Mouse (Mus musculus) forebrain, embryonic 12.5 days (tissue): ENCODE data around the gene Caprin2. TPM values are rescaled to one million over a fixed set of nuclear protein-coding genes. Genes with fewer than 3 reads are reported as not detected.

Experiments used
- ATAC-seq: fragments of 200-750 bp; cut with Nextera tagmentation; 2 replicates; pipeline ENCODE4 v1.8.0; 2017; ENCODE audit warnings: moderate TSS enrichment; ENCODE audit not compliant: low FRiP score
- H3K27ac ChIP-seq: fragments of 300-500 bp; sonication (generic); 2 replicates; pipeline ENCODE4 v1.5.1; 2016; ENCODE audit warnings: mild to moderate bottlenecking
- H3K27me3 ChIP-seq: fragments of 300-500 bp; sonication (generic); 2 replicates; pipeline ENCODE4 v1.6.1; 2016; ENCODE audit warnings: mild to moderate bottlenecking
- H3K36me3 ChIP-seq: fragments of 300-500 bp; sonication (generic); replicated peaks from 2 replicates; pipeline ENCODE4 v1.6.1; 2016; ENCODE audit warnings: mild to moderate bottlenecking
- H3K4me1 ChIP-seq: fragments of 300-500 bp; sonication (generic); 2 replicates; pipeline ENCODE4 v1.6.1; 2016
- H3K4me2 ChIP-seq: fragments of 300-500 bp; sonication (generic); 2 replicates; pipeline ENCODE4 v1.6.1; 2016; ENCODE audit warnings: mild to moderate bottlenecking, moderate library complexity
- H3K4me3 ChIP-seq: fragments of 300-500 bp; sonication (generic); replicated peaks from 2 replicates; pipeline ENCODE4 v1.5.1; 2016; ENCODE audit warnings: mild to moderate bottlenecking
- H3K9ac ChIP-seq: fragments of 300-500 bp; sonication (generic); 2 replicates; pipeline ENCODE4 v1.6.1; 2016; ENCODE audit warnings: mild to moderate bottlenecking
- H3K9me3 ChIP-seq: fragments of 300-500 bp; sonication (generic); 2 replicates; pipeline ENCODE4 v1.6.1; 2016
- WGBS: fragments of 180-500 bp; shearing (Covaris S2); methylation state at CpG from one replicate; pipeline ENCODE4 v1.1.7; 2016; 5-methylcytosine and 5-hydroxymethylcytosine counted together
- polyA plus RNA-seq: library from polyadenylated mRNA; unstranded; fragments of >200 nt; fragmentation: Nextera tagmentation; extraction: Ambion mirVana; gene quantifications from 2 replicates; pipeline ENCODE4 v1.2.1, GENCODE M21; 2016

Gene Caprin2
- polyA plus RNA-seq, 1 experiment from 2014 or later, result 22.4 TPM

DNA sequence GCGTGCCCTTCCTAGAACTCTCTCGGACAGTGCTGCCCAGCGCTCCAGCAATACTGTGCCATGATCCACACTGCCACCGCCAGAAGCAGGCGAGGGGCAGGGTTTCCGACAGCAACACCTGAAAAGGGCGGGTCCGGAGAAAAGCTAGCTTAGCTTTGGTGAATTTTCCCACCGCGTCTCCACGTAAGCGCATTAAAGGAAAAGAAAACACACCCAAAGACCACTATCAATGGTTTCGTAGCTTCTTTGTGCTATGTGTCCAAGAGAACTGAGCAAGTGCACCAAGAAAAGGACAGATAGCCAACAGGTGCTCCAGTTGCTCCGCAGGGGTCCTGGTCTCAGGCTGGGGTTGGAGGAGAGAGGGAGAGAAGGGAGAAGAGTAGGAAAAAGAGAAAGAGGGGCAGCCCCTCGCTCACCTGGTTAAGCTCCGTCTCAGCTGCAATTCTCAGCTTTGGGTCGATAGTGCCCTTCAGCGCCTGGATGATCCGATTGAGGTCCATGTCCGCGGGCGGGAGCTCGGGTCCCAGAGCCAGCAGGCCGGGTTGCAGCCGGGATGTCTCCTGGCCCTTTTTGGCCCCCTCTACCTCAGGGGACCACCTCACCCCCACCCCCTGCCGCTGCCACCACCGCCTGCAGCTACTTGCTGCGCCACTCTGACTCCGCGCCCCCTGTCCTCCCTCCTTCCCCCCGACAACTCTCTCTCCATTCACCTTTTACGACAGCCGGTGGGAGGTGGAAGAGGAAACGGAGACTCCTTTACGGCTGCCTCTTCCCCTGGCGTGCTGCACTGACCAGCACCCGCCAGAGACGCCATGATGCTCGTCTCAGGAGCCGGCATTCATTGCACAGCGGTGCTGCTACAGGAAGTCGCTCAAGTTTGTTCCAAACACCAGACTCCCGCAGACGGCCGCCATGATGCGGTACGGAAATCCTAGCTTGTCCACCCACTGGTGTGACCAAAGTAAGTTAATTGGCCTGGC is 65.0 kb downstream of the Caprin2 start, which contains the start of gene Ipo8:
Gene Ipo8 (minus strand): TSS at position 720 of the 980 bp plus-strand sequence.
- no peaks in the 10 kb centered on the region for H3K27me3 ChIP-seq
- peak; percentile 99 for ATAC-seq
- H3K9ac ChIP-seq, result peak within 1 kb of the TSS; percentile 75
- peak within 1 kb of the TSS; percentile 78 for H3K4me3 ChIP-seq
- H3K36me3 ChIP-seq, result no peaks in the 10 kb centered on the region
- H3K4me1 ChIP-seq, result peaks cover 20% of the 10 kb centered on the region
- no peaks in the 10 kb centered on the region for H3K9me3 ChIP-seq
- WGBS, result under 1% methylated on average over 47 of the region's 47 CpGs
- peak within 1 kb of the TSS; percentile 51 for H3K27ac ChIP-seq
- H3K4me2 ChIP-seq, result peak within 1 kb of the TSS; percentile 82

DNA sequence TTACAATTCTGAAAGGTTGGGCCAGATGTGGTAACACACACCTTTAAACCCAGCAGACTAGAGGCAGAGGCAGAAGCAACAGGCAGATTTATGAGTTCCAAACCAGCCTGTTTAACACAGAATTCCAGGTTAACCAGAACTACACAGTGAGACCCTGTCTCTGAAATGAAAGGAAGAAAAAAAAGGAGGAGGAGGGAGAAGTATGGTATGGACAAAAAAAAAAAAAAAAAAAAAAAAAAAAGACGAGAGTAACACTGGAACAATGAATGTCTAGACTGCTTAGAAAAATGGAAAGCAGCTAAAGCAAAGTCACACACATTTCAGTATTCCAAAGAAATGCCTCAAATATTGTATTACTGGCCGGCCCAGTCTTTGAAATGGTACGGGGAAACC is 65.7 kb downstream of the Caprin2 start:
- no peaks in the 10 kb centered on the region for H3K9me3 ChIP-seq
- H3K27me3 ChIP-seq, result no peaks in the 10 kb centered on the region
- peaks cover 20% of the 10 kb centered on the region for H3K4me1 ChIP-seq
- H3K4me2 ChIP-seq, result peak overlapping the region; percentile 82
- H3K9ac ChIP-seq, result peak overlapping the region; percentile 75
- no peak for ATAC-seq
- no peaks in the 10 kb centered on the region for H3K36me3 ChIP-seq
- peak overlapping the region; percentile 78 for H3K4me3 ChIP-seq
- no peak overlapping the region for H3K27ac ChIP-seq
- 4% methylated on average over 3 of the region's 3 CpGs for WGBS

DNA sequence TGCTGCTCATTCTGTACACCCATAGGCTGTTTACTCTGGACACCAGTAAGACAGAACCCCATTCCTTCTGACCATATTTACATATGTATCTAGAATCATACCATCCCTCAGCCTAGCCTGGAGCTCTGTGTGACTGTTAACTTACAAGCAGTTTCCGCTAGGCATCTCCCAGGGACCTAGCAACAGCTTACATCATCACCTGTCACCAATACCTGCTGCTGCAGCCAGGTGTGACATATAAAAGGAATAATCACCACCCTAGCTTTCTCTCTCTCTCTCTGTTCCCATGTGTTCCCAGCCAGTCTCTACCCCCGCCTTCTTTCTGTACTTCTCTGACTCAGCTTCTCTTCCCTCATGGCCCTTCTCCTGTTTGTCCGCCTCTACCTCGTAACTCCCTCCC is 69.9 kb downstream of the Caprin2 start:
- Histone ChIP-seq H3K27ac (no peak overlapping the region), H3K9ac (no peak overlapping the region), H3K36me3 (peaks cover 7% of the 10 kb centered on the region; the same call in 1 of the 2 replicates), H3K4me1 (peaks cover 13% of the 10 kb centered on the region), H3K4me3 (no peak overlapping the region), H3K9me3 (no peaks in the 10 kb centered on the region), H3K27me3 (no peaks in the 10 kb centered on the region), H3K4me2 (no peak overlapping the region)
- WGBS, result 90% methylated on average over 4 of the region's 4 CpGs
- no peak for ATAC-seq

DNA sequence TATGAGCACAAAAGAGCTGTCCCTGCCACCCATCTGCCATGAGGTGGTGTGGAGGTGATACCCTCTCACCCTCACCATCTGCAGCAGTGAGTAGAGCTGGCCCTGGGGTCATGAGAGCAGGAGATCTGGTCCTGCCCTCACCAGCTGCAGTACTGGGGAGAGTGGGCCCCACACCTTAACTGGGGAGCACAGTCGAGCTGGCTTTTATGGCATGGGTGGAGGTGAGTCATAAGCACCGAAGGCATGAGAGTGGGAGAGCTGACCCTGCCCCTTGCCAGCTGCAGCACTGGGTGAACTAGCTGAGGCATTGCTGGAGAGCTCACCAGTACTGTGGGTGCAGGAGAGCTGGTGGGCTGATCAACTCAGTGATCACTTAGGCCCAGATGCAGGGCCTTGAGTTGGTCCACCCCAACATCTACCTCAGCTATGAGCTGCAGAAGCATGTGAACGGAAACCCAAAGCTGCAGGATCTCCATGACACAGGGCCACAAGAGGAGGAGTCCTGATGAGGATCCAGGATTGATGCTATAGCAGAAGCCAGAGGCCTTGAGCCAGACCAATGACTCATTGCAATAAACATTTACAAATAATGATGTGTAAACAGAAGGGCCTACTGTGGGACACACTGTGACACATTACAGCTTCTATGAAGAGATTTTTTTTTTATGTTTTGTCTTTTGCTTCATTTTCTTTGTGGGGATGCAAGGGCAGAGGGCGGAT is 77.3 kb downstream of the Caprin2 start:
- ATAC-seq, result no peak

DNA sequence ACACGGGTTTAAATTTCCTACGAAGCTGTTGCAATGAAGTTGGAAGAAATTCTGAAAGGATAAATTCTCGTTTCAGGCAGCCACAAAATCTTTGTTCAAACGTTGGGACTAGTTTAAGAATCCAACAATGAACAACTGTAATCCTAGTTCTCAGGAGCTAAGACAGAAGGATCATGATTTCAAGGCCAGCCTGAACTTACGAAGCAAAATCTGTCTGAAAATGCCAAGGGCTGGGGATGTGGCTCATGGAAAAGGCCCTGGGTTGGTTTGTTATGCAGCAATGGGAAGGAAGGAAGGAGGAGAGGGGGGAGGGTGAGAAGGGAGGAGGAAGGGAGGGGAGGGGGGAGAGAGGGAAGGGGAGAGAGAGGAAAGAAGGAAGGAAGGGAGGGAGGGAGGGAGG is 79.3 kb downstream of the Caprin2 start:
- no peak for ATAC-seq
- H3K9ac ChIP-seq, result no peak overlapping the region
- no peak overlapping the region for H3K4me3 ChIP-seq
- H3K27ac ChIP-seq, result no peak overlapping the region
- no peaks in the 10 kb centered on the region for H3K27me3 ChIP-seq
- H3K4me1 ChIP-seq, result no peaks in the 10 kb centered on the region
- peaks cover 46% of the 10 kb centered on the region for H3K36me3 ChIP-seq
- H3K9me3 ChIP-seq, result no peaks in the 10 kb centered on the region
- WGBS, result 91% methylated on average over 5 of the region's 5 CpGs
- H3K4me2 ChIP-seq, result no peak overlapping the region

More for the DNA sequence above, 77.3 kb downstream of the Caprin2 start:
- H3K9ac ChIP-seq, result no peak overlapping the region
- H3K4me1 ChIP-seq, result no peaks in the 10 kb centered on the region
- H3K36me3 ChIP-seq, result peaks cover 43% of the 10 kb centered on the region
- H3K27ac ChIP-seq, result no peak overlapping the region
- no peaks in the 10 kb centered on the region for H3K9me3 ChIP-seq
- no peak overlapping the region for H3K4me3 ChIP-seq
- H3K27me3 ChIP-seq, result no peaks in the 10 kb centered on the region
- WGBS, result 87% methylated on average over 4 of the region's 4 CpGs
- H3K4me2 ChIP-seq, result no peak overlapping the region

DNA sequence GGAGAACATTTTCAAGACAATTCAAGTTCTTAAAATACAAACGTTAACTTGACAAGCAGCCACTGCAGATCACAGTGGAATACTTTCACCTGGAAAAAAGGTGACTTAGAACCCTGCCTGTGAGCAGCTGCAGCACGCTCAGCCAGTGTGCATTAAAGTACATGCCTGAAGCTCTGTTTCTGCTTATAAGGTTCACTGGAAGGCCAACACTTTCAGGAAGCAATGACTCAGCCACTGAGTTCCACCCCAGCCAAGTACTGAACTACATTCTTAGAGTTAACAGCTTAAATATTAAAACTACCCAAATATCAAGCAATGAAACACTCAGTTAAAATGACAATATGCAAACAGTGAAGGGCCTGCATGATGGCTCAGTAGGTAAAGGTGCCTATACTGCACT is 84.9 kb downstream of the Caprin2 start:
- H3K36me3 ChIP-seq, result peaks cover 53% of the 10 kb centered on the region
- H3K9me3 ChIP-seq, result no peaks in the 10 kb centered on the region
- no peak overlapping the region for H3K4me2 ChIP-seq
- 89% methylated on average over 2 of the region's 2 CpGs for WGBS
- no peak overlapping the region for H3K9ac ChIP-seq
- no peaks in the 10 kb centered on the region for H3K4me1 ChIP-seq
- no peak overlapping the region for H3K27ac ChIP-seq
- ATAC-seq, result no peak
- no peak overlapping the region for H3K4me3 ChIP-seq
- no peaks in the 10 kb centered on the region for H3K27me3 ChIP-seq

DNA sequence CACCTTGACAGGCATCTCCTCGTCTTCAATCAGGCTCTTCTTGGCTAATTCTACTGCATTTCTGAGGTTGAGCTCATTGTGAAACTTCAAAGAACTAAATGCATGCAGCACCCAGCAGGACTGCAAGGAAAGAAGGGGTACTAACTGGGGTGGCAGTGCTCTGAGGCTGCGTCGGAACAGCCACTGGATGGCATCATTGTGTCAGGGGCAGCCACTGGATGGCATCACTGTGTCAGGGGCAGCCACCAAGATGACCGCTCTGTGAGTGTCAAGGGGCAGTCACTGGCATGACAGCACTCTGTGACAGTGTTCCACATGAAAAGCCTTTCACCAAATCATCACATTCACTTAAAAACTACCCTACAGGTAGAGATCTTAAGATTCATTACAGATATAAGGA is 96.3 kb downstream of the Caprin2 start:
- ATAC-seq, result no peak
- WGBS, result 82% methylated on average over 4 of the region's 4 CpGs
- H3K36me3 ChIP-seq, result peaks cover 52% of the 10 kb centered on the region

DNA sequence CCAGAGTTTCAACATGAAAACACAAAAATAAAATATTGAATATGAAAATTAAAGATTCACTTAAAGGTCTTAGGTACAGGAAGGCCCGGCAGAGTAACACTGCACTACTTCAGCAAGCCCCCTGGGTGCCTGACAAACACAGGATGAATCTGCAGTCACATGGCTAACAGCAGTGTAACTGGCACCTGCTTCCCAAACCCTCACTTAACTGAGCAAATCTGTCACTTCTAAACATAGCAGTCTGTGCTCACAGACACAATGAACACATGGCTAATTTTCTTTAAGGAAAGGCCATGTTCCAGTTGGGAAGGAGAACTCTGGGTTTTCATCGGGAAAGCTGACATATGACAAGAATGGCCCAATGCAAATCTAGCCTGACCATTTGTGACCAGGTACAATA is 100.9 kb downstream of the Caprin2 start:
- ATAC-seq, result no peak
- H3K4me2 ChIP-seq, result no peak overlapping the region
- H3K4me1 ChIP-seq, result no peaks in the 10 kb centered on the region
- H3K27me3 ChIP-seq, result no peaks in the 10 kb centered on the region
- no peak overlapping the region for H3K9ac ChIP-seq
- H3K9me3 ChIP-seq, result no peaks in the 10 kb centered on the region
- no peak overlapping the region for H3K27ac ChIP-seq
- H3K36me3 ChIP-seq, result peaks cover 30% of the 10 kb centered on the region
- no peak overlapping the region for H3K4me3 ChIP-seq
- WGBS, result 86% methylated on average over 2 of the region's 2 CpGs

More for the DNA sequence above, 96.3 kb downstream of the Caprin2 start:
- no peak overlapping the region for H3K4me3 ChIP-seq
- H3K4me1 ChIP-seq, result no peaks in the 10 kb centered on the region
- no peak overlapping the region for H3K4me2 ChIP-seq
- H3K9ac ChIP-seq, result no peak overlapping the region
- H3K9me3 ChIP-seq, result no peaks in the 10 kb centered on the region
- no peak overlapping the region for H3K27ac ChIP-seq
- H3K27me3 ChIP-seq, result no peaks in the 10 kb centered on the region

Other genes with a start within 250 kb of the Caprin2 start
- gene Ipo8, start 64.8 kb downstream of the Caprin2 start, polyA plus RNA-seq, result 31.7 and 34.6 TPM in 2 replicates
- 223 and 235 TPM in 2 replicates for gene Sinhcaf, start 50.2 kb upstream of the Caprin2 start, polyA plus RNA-seq
- gene Dennd5b, start 205.4 kb upstream of the Caprin2 start, polyA plus RNA-seq, result 18.1 and 18.8 TPM in 2 replicates
- not detected in 2 replicates for gene Gm10203, start 233.9 kb upstream of the Caprin2 start, polyA plus RNA-seq
- 8.4 and 9.7 TPM in 2 replicates for gene Etfbkmt, start 243.6 kb upstream of the Caprin2 start, polyA plus RNA-seq